Mouse (Mus musculus) midbrain, postnatal 0 days (tissue): ENCODE data around the gene Polr2c. TPM values are rescaled to one million over a fixed set of nuclear protein-coding genes. Genes with fewer than 3 reads are reported as not detected.

Source experiments
- ATAC-seq: fragments of 200-750 bp; cut with Nextera tagmentation; 2 replicates; pipeline ENCODE4 v1.8.0; 2017; ENCODE audit warnings: moderate number of reproducible peaks, mild to moderate bottlenecking, moderate TSS enrichment, moderate library complexity; ENCODE audit not compliant: low FRiP score
- DNase-seq: peaks from one replicate; pipeline ENCODE4 v3.0.0-alpha.2; 2015; ENCODE audit warnings: low spot score
- H3K27ac ChIP-seq: fragments of 300-500 bp; sonication (generic); 2 replicates; pipeline ENCODE4 v1.5.1; 2014; ENCODE audit warnings: low read depth, mild to moderate bottlenecking, low read length, mixed read lengths
- H3K27me3 ChIP-seq: fragments of 300-500 bp; sonication (generic); 2 replicates; pipeline ENCODE4 v1.6.1; 2014; ENCODE audit warnings: low read length, control low read depth, mixed read lengths; ENCODE audit not compliant: insufficient read depth
- H3K36me3 ChIP-seq: fragments of 300-500 bp; sonication (generic); 2 replicates; pipeline ENCODE4 v1.6.1; 2014; ENCODE audit warnings: low read length, control low read depth, mixed read lengths; ENCODE audit not compliant: insufficient read depth
- H3K4me1 ChIP-seq: fragments of 300-500 bp; sonication (generic); 2 replicates; pipeline ENCODE4 v1.6.1; 2014; ENCODE audit warnings: mild to moderate bottlenecking, control low read depth, antibody characterized with exemption, low read length, mixed read lengths; ENCODE audit not compliant: insufficient read depth
- H3K4me2 ChIP-seq: fragments of 300-500 bp; sonication (generic); 2 replicates; pipeline ENCODE4 v1.6.1; 2014; ENCODE audit warnings: low read depth, mild to moderate bottlenecking, low read length, mixed read lengths; ENCODE audit not compliant: poor library complexity, severe bottlenecking
- H3K4me3 ChIP-seq: fragments of 300-500 bp; sonication (generic); 2 replicates; pipeline ENCODE4 v1.5.1; 2014; ENCODE audit warnings: low read depth, mild to moderate bottlenecking, low read length, moderate library complexity
- H3K9ac ChIP-seq: fragments of 300-500 bp; sonication (generic); replicated peaks from 2 replicates; pipeline ENCODE4 v1.6.1; 2014; ENCODE audit warnings: mild to moderate bottlenecking, low read length, moderate library complexity, mixed read lengths; ENCODE audit not compliant: poor library complexity, severe bottlenecking
- H3K9me3 ChIP-seq: fragments of 300-500 bp; sonication (generic); 2 replicates; pipeline ENCODE4 v1.6.1; 2016; ENCODE audit warnings: low read length, control low read depth
- CTCF ChIP-seq: IDR thresholded peaks from 2 replicates; pipeline ENCODE4 v1.5.1; 2016; ENCODE audit warnings: antibody characterized with exemption, mild to moderate bottlenecking
- WGBS: fragments of 180-500 bp; shearing (Covaris S2); extraction: QIAGEN DNeasy Blood & Tissue Kit; methylation state at CpG from one replicate; pipeline ENCODE4 v1.1.7; 2014; 5-methylcytosine and 5-hydroxymethylcytosine counted together
- polyA plus RNA-seq: library from polyadenylated mRNA; unstranded; fragments of >200 nt; fragmentation: Nextera tagmentation; extraction: Ambion mirVana; gene quantifications from 2 replicates; pipeline ENCODE4 v1.2.1, GENCODE M21; 2015
- total RNA-seq: library from RNA; depleted of rRNA; stranded (reverse); fragments of >200 nt; gene quantifications from 2 replicates; pipeline ENCODE4 v1.2.3, GENCODE M21; 2014

Polr2c gene
- total and polyA plus RNA-seq, 2 experiments from 2014 or later: 62.5 to 93.3 TPM

DNA sequence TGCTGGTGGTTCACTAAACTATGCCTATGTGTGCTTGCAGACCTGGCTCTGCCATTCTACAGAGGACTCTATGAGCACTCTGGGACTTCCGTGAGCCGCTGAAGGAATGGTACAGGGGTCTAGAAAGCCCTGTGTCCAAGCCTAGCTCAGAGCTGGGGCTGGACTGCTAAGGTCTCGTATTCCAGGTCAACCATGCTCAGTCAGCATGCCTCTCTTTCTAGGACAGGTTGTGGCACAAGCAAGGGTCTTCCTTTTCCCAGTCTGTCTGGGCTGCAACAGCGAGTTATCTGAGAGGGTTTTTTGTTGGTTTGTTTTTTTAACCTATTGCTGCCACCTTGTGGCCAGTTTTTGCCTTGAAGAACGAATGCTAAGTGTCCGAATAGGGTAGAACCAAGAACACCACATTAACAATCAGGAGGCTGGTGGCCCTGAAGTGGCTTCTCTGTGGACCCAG, 44.6 kb upstream of the Polr2c start:
- H3K4me1 ChIP-seq: no peaks in the 10 kb centered on the region
- H3K9ac ChIP-seq: no peak overlapping the region
- H3K27me3 ChIP-seq: no peaks in the 10 kb centered on the region
- no peaks in the 10 kb centered on the region for H3K36me3 ChIP-seq
- H3K4me3 ChIP-seq: no peak overlapping the region; the same call in 1 of the 2 replicates
- H3K9me3 ChIP-seq: no peaks in the 10 kb centered on the region
- peak overlapping the region; percentile 68 for H3K27ac ChIP-seq
- DNase-seq (peak; percentile 91), ATAC-seq (peak; percentile 64)
- 30% methylated on average over 6 of the region's 6 CpGs for WGBS
- H3K4me2 ChIP-seq: peak overlapping the region; percentile 28
- peak; percentile 86 for TF ChIP-seq CTCF

DNA sequence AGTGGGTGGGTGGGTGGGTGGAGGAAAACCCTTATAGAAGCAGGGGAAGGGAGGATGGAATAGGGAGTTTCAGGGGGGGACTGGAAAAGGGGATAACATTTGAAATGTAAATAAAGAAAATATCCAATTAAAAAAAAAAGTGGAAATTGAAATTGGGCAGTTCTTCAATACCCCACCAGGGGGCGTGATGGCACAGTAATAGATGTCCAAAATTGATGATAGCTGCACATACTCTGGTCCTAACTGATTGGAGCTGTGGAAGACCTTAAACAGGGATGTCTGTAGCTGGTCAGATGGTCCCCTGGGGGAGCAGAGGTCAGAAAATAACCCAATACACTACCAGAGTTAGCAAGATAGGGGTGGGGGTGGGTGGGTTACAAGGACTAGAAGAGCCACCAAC, 42.7 kb upstream of the Polr2c start:
- peak; percentile 72 for TF ChIP-seq CTCF

DNA sequence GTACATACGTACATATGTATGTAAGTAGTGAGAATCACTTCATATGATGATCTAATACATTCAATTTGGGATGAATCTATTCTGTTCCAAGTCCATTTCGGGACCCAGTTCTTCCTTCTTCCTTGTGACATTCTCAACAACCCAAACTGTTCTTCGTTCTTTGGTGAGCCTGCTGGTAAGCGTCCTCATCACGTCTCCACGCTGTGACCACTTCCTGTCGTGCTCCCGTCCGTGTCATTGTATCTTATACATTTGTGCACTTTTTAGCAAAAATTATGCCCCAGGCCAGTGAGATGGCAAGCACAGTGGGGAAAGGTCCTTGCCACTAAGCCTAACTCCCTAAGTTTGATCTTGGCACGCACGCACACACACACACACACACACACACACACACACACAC, 39.3 kb upstream of the Polr2c start:
- ATAC-seq: no peak
- 91% methylated on average over 11 of the region's 11 CpGs for WGBS
- no peak for TF ChIP-seq CTCF

More for the DNA sequence above, 42.7 kb upstream of the Polr2c start:
- Histone ChIP-seq H3K36me3 (no peaks in the 10 kb centered on the region), H3K4me1 (no peaks in the 10 kb centered on the region), H3K4me2 (no peak overlapping the region), H3K4me3 (no peak overlapping the region), H3K9ac (no peak overlapping the region), H3K9me3 (no peaks in the 10 kb centered on the region), H3K27ac (no peak overlapping the region), H3K27me3 (no peaks in the 10 kb centered on the region)
- ATAC-seq: no peak
- DNase-seq: peak; percentile 39
- WGBS: 0% methylated on average over 1 of the region's 1 CpGs

DNA sequence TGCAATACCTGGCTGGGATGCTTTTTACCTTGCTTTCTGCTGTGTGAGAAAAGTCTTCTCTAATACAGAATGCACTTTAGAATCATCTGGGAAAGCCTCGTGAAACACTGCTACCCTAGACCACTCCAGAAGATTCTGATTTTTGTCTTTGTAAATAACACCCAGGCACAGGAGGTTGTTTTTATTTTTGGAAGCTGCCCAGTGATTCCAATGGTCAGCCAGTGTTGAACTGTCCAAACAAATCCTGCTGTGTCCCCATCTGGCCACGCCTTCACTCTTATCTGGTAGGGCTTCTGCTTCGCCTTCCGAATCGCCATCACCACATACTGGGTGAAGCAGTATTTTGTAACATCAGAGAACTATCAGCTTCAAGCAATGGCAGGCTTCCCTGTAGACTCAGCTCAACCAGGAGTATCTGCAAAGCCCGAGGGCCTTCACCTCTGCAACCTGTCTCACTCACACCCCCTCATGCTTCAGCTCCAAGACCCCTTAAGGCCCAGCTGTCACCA, 37.5 kb upstream of the Polr2c start:
- Histone ChIP-seq H3K27ac (no peak overlapping the region), H3K9ac (no peak overlapping the region), H3K4me3 (no peak overlapping the region), H3K9me3 (no peaks in the 10 kb centered on the region), H3K4me1 (no peaks in the 10 kb centered on the region), H3K27me3 (no peaks in the 10 kb centered on the region), H3K36me3 (peaks cover 21% of the 10 kb centered on the region), H3K4me2 (no peak overlapping the region)
- TF ChIP-seq CTCF: no peak
- DNase-seq (no peak), ATAC-seq (no peak)
- 81% methylated on average over 6 of the region's 6 CpGs for WGBS

More for the DNA sequence above, 39.3 kb upstream of the Polr2c start:
- H3K27ac ChIP-seq: no peak overlapping the region
- no peak overlapping the region for H3K4me2 ChIP-seq
- H3K4me3 ChIP-seq: no peak overlapping the region
- no peaks in the 10 kb centered on the region for H3K27me3 ChIP-seq
- H3K36me3 ChIP-seq: peaks cover 8% of the 10 kb centered on the region
- no peaks in the 10 kb centered on the region for H3K9me3 ChIP-seq
- H3K4me1 ChIP-seq: no peaks in the 10 kb centered on the region
- no peak for DNase-seq
- no peak overlapping the region for H3K9ac ChIP-seq

DNA sequence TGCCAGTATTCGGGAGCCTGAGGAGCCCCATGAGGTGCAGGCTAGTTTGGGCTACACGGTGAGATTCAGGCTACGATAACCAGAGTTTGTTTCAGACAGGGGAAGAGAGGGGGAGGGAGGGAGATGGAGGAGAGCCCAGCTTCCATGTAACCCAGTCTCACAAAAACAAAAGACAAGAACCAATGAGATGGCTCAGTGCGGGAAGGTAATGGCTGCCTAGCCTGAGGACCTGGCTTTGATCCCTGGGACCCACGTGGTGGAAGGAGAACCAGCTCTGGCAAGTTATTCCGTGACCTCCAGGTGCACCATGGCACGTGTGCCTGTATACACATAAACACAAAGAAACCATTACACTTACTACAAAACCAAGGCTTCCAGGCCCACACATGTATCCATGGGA, 36.7 kb upstream of the Polr2c start:
- no peaks in the 10 kb centered on the region for H3K4me1 ChIP-seq
- ATAC-seq (no peak), DNase-seq (no peak)
- 90% methylated on average over 7 of the region's 7 CpGs for WGBS
- TF ChIP-seq CTCF: no peak
- H3K9ac ChIP-seq: no peak overlapping the region
- H3K27me3 ChIP-seq: no peaks in the 10 kb centered on the region
- H3K9me3 ChIP-seq: no peaks in the 10 kb centered on the region
- no peak overlapping the region for H3K4me3 ChIP-seq
- H3K4me2 ChIP-seq: no peak overlapping the region
- H3K27ac ChIP-seq: no peak overlapping the region
- H3K36me3 ChIP-seq: peaks cover 27% of the 10 kb centered on the region

DNA sequence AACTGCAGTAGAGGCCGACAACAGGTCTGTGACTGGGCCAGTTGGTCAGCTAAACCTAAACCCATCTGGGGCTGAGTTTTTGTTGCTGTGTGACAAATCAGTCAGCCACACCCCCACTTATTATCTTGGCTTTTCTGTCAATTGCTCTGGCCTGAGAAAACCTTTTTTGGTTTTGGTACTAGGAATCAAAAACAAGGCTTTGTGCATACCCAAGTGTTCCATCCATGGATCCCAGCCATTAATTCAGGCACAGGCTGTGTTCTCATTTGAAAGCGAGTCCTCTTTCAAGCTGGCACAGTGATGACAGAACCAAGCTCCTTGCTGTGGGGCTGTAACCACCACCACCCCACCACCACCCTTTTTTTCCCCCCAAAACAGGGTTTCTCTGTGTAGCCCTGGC, 35.9 kb upstream of the Polr2c start:
- H3K4me3 ChIP-seq: no peak overlapping the region
- WGBS: 73% methylated on average over 2 of the region's 2 CpGs

More for the DNA sequence above, 35.9 kb upstream of the Polr2c start:
- no peak for DNase-seq
- Histone ChIP-seq H3K27ac (no peak overlapping the region), H3K27me3 (no peaks in the 10 kb centered on the region), H3K9me3 (no peaks in the 10 kb centered on the region), H3K4me2 (no peak overlapping the region), H3K36me3 (peaks cover 31% of the 10 kb centered on the region), H3K9ac (no peak overlapping the region), H3K4me1 (no peaks in the 10 kb centered on the region)
- ATAC-seq: no peak
- no peak for TF ChIP-seq CTCF
